Mouse (Mus musculus) limb, embryonic 12.5 days (tissue): Measurements from ENCODE around the gene Afap1l2. TPM values are rescaled to one million over a fixed set of nuclear protein-coding genes. Genes with fewer than 3 reads are reported as not detected.

Experiments
- ATAC-seq: fragments of 200-750 bp; cut with Nextera tagmentation; 2 replicates; pipeline ENCODE4 v1.8.0; 2017; ENCODE audit warnings: low read depth, moderate TSS enrichment; ENCODE audit not compliant: insufficient number of reproducible peaks, insufficient read depth, low FRiP score, low TSS enrichment
- H3K27ac ChIP-seq: fragments of 300-500 bp; sonication (generic); 2 replicates; pipeline ENCODE4 v1.5.1; 2016; ENCODE audit warnings: mild to moderate bottlenecking, moderate library complexity
- H3K27me3 ChIP-seq: fragments of 300-500 bp; sonication (generic); 2 replicates; pipeline ENCODE4 v1.6.1; 2016; ENCODE audit warnings: mild to moderate bottlenecking, moderate library complexity
- H3K36me3 ChIP-seq: fragments of 300-500 bp; sonication (generic); 2 replicates; pipeline ENCODE4 v1.6.1; 2016; ENCODE audit warnings: mild to moderate bottlenecking, moderate library complexity
- H3K4me1 ChIP-seq: fragments of 300-500 bp; sonication (generic); replicated peaks from 2 replicates; pipeline ENCODE4 v1.6.1; 2016
- H3K4me2 ChIP-seq: fragments of 300-500 bp; sonication (generic); 2 replicates; pipeline ENCODE4 v1.6.1; 2016; ENCODE audit warnings: mild to moderate bottlenecking, moderate library complexity
- H3K4me3 ChIP-seq: fragments of 300-500 bp; sonication (generic); replicated peaks from 2 replicates; pipeline ENCODE4 v1.5.1; 2016; ENCODE audit warnings: mild to moderate bottlenecking
- H3K9ac ChIP-seq: fragments of 300-500 bp; sonication (generic); replicated peaks from 2 replicates; pipeline ENCODE4 v1.6.1; 2016; ENCODE audit warnings: mild to moderate bottlenecking, moderate library complexity
- H3K9me3 ChIP-seq: fragments of 300-500 bp; sonication (generic); 2 replicates; pipeline ENCODE4 v1.6.1; 2016; ENCODE audit warnings: mild to moderate bottlenecking, moderate library complexity
- WGBS: fragments of 180-500 bp; shearing (Covaris S2); methylation state at CpG from one replicate; pipeline ENCODE4 v1.1.7; 2016; 5-methylcytosine and 5-hydroxymethylcytosine counted together
- polyA plus RNA-seq: library from polyadenylated mRNA; unstranded; fragments of >200 nt; fragmentation: Nextera tagmentation; extraction: Ambion mirVana; gene quantifications from 2 replicates; pipeline ENCODE4 v1.2.1, GENCODE M21; 2016

The Afap1l2 gene
- polyA plus RNA-seq, 1 experiment from 2014 or later, result 2.3 TPM

DNA sequence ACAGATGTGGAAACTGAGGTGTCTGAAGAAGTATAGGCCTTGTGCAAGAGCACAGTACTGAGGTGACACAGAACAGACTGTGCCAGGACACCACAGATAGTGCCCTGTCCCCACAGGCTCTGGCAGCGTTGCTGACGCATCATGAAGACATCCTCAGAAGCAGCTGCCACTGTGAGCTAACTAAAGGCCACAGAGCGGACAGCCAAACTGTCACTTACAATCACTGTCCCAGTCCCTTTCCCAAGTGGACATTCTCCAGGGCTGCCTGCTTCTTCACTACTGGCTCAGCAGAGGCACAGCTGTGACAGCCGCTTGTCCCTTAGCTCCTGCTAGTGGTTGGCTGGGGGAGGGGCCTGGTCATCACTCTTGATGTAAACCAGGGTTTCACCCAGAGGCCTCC is 33.9 kb downstream of the Afap1l2 start:
- H3K27me3 ChIP-seq, result no peaks in the 10 kb centered on the region
- H3K4me3 ChIP-seq, result no peak overlapping the region
- no peak overlapping the region for H3K4me2 ChIP-seq
- H3K9ac ChIP-seq, result no peak overlapping the region
- ATAC-seq, result no peak
- no peak overlapping the region for H3K27ac ChIP-seq
- H3K9me3 ChIP-seq, result no peaks in the 10 kb centered on the region
- WGBS, result 65% methylated on average over 4 of the region's 4 CpGs
- H3K36me3 ChIP-seq, result no peaks in the 10 kb centered on the region
- 0 out of 2 replicates have a peak, but pooled peaks cover 8% of the 10 kb centered on the region for H3K4me1 ChIP-seq

DNA sequence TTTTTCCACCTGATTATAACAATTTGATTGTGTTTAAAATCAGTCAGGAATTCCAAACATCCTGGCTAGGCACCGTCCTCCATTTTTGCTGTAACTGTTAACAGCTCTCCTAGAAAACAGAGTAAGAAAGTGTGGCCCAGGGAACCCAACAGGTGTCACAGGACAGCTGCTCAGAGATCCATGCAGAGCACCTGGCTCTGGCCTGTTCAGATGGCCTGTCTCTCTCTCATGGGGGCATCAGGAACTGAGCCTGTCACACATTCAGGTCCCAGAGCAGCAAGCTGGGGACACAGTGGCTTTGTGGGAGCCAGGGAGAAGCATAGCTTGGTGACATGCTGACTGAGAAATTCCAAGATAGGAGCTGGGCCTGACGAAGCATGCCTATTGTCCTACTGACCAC is 35.3 kb downstream of the Afap1l2 start:
- H3K9me3 ChIP-seq, result no peaks in the 10 kb centered on the region
- H3K4me2 ChIP-seq, result no peak overlapping the region
- no peak overlapping the region for H3K27ac ChIP-seq
- no peak overlapping the region for H3K4me3 ChIP-seq
- H3K4me1 ChIP-seq, result 0 out of 2 replicates have a peak, but pooled peaks cover 8% of the 10 kb centered on the region
- no peaks in the 10 kb centered on the region for H3K27me3 ChIP-seq
- WGBS, result 69% methylated on average over 2 of the region's 2 CpGs
- H3K36me3 ChIP-seq, result no peaks in the 10 kb centered on the region
- H3K9ac ChIP-seq, result no peak overlapping the region
- ATAC-seq, result no peak

GRCm38 (mm10) chr19:56971347-56971746 is 36.7 kb downstream of the Afap1l2 start:
- H3K4me1 ChIP-seq, result 0 out of 2 replicates have a peak, but pooled peaks cover 8% of the 10 kb centered on the region
- no peak overlapping the region for H3K4me2 ChIP-seq
- H3K9ac ChIP-seq, result no peak overlapping the region
- no peaks in the 10 kb centered on the region for H3K36me3 ChIP-seq
- H3K9me3 ChIP-seq, result no peaks in the 10 kb centered on the region
- H3K27me3 ChIP-seq, result no peaks in the 10 kb centered on the region
- H3K4me3 ChIP-seq, result no peak overlapping the region
- no peak for ATAC-seq
- 54% methylated on average over 7 of the region's 7 CpGs for WGBS
- no peak overlapping the region for H3K27ac ChIP-seq

DNA sequence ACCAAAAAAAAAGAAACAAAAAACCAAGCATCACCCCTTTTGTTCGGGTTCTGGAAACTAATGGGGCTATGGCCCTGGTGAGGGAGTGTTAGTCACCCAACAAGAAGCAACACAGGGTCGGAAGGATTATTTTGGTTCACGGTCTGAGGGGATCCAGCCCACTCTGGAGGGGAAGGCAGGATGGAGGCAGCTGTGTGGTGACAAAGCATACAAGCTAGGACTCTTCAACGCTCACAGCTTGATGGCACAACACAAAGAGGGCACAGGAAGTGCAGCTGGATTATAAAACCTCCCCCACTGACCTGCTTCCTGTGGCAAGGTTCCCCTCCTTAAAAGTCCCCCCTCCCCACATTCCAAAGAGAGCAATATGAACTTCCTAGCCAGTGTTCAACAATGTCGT is 44.2 kb downstream of the Afap1l2 start:
- 59% methylated on average over 5 of the region's 5 CpGs for WGBS
- no peaks in the 10 kb centered on the region for H3K27me3 ChIP-seq
- H3K9me3 ChIP-seq, result no peaks in the 10 kb centered on the region
- H3K27ac ChIP-seq, result no peak overlapping the region
- no peak overlapping the region for H3K9ac ChIP-seq
- no peak overlapping the region for H3K4me3 ChIP-seq
- no peak overlapping the region for H3K4me2 ChIP-seq
- ATAC-seq, result no peak
- no peaks in the 10 kb centered on the region for H3K4me1 ChIP-seq
- H3K36me3 ChIP-seq, result no peaks in the 10 kb centered on the region

GRCm38 (mm10) chr19:56959601-56960000 is 48.4 kb downstream of the Afap1l2 start:
- ATAC-seq, result no peak
- 77% methylated on average over 3 of the region's 3 CpGs for WGBS
- H3K36me3 ChIP-seq, result no peaks in the 10 kb centered on the region
- H3K9ac ChIP-seq, result no peak overlapping the region
- H3K4me2 ChIP-seq, result no peak overlapping the region
- no peak overlapping the region for H3K27ac ChIP-seq
- H3K4me1 ChIP-seq, result no peaks in the 10 kb centered on the region
- H3K9me3 ChIP-seq, result no peaks in the 10 kb centered on the region
- no peak overlapping the region for H3K4me3 ChIP-seq
- H3K27me3 ChIP-seq, result no peaks in the 10 kb centered on the region

DNA sequence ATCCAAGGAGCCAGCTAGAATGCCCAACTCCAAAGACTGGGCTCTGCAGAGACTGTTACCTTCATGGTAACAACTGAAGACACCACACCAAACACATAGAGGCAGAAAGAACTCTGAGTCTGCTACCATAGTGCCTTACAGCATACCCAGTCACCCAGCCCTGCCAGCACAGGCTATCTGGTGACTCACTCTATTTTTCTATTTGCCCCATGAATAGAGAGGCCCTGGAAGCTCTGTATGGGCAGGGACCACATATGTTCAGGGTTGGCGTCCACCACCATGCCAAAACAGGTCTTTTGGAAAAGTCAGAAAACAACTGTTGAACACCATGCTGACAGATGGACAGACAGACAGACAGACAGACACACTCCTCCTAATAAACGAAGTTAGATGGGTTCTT is 49.0 kb downstream of the Afap1l2 start:
- Histone ChIP-seq H3K9ac (no peak overlapping the region), H3K4me3 (no peak overlapping the region), H3K27ac (no peak overlapping the region), H3K27me3 (no peaks in the 10 kb centered on the region), H3K4me1 (no peaks in the 10 kb centered on the region), H3K4me2 (no peak overlapping the region), H3K36me3 (no peaks in the 10 kb centered on the region), H3K9me3 (no peaks in the 10 kb centered on the region)
- WGBS, result 82% methylated on average over 2 of the region's 2 CpGs
- no peak for ATAC-seq

- H3K27me3 ChIP-seq, result no peaks in the 10 kb centered on the region
- H3K4me1 ChIP-seq, result no peaks in the 10 kb centered on the region
- no peak overlapping the region for H3K9ac ChIP-seq
- H3K36me3 ChIP-seq, result no peaks in the 10 kb centered on the region
- no peaks in the 10 kb centered on the region for H3K9me3 ChIP-seq
- no peak overlapping the region for H3K4me2 ChIP-seq
- ATAC-seq, result no peak
- no peak overlapping the region for H3K4me3 ChIP-seq
- no peak overlapping the region for H3K27ac ChIP-seq
- 49% methylated on average over 6 of the region's 6 CpGs for WGBS
Observed at GRCm38 (mm10) chr19:56958582-56959021, 49.4 kb downstream of the Afap1l2 start.

DNA sequence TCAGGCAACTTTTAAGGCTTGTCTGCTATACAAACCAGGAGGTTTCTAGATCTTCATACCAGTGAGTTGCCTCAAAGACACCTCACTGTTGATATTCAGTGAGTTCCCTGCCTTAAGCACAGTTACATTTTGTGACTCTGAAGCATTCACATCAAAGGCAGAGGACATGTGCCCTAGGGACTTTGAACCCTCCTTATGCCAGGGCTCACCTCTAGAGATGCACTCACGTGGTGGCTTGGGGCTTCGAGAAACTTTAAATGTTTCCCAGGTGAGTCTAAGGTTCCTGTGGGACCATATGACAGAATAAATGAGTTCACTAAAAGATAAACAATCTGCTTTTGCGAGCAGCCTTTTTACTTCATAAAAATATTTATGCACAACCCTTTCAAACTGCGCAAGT is 50.0 kb downstream of the Afap1l2 start:
- H3K27me3 ChIP-seq, result no peaks in the 10 kb centered on the region
- no peak overlapping the region for H3K4me2 ChIP-seq
- 76% methylated on average over 4 of the region's 4 CpGs for WGBS
- no peak overlapping the region for H3K9ac ChIP-seq
- no peak overlapping the region for H3K4me3 ChIP-seq
- ATAC-seq, result no peak
- H3K36me3 ChIP-seq, result no peaks in the 10 kb centered on the region
- H3K9me3 ChIP-seq, result no peaks in the 10 kb centered on the region
- no peaks in the 10 kb centered on the region for H3K4me1 ChIP-seq
- no peak overlapping the region for H3K27ac ChIP-seq

DNA sequence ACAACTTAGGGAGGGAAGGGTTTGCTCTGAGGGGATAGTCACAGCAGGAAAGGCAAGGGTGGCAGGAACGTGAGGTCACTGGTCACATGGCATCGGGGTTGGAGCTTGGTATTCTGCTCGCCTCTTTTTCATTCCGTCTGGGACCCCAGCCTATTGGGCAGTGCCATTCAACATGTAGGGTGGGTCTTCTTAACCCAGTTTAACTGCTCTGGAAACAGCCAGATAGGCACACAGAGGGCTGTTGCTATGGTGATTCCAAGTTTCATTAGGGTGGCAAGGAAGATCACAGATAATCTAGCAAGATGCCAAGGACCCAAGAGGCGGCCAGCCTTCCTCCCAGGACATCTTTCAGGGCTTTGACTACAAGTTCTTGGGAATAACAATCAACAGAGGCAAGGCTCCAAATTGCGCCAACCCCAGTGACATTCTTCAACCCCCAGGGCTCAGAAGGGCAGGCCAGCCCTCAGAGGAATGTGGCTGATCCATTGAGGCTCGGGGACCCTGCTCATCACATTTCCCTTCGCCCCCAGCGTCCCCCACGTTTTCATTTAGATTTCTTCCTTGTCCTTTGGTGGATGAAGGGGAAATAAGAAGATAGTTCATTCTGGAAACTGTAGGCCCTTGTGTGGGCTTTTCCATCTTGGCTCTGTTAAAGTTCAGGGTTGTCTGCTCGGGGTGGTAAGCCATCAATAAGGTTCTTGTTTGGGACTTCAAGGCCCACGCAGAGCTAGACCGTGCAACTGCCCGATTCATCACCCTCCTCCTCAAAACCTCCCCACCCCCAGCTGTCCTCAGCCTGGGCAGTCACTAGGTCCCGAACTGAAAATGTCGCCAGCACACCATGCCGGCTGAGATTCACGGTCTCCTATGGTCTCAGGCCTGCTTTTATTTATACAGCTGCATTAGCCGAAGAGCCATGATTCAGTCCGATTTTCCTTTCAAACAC is 52.2 kb downstream of the Afap1l2 start:
- Histone ChIP-seq H3K4me1 (no peaks in the 10 kb centered on the region), H3K4me3 (no peak overlapping the region), H3K36me3 (no peaks in the 10 kb centered on the region), H3K27ac (no peak overlapping the region), H3K9me3 (no peaks in the 10 kb centered on the region), H3K4me2 (no peak overlapping the region), H3K27me3 (no peaks in the 10 kb centered on the region), H3K9ac (no peak overlapping the region)
- ATAC-seq, result no peak
- 77% methylated on average over 20 of the region's 20 CpGs for WGBS

GRCm38 (mm10) chr19:56954857-56955256 is 53.2 kb downstream of the Afap1l2 start:
- Histone ChIP-seq H3K4me3 (no peak overlapping the region), H3K27ac (no peak overlapping the region)
- no peak for ATAC-seq

GRCm38 (mm10) chr19:56953856-56954255 is 54.2 kb downstream of the Afap1l2 start:
- no peaks in the 10 kb centered on the region for H3K9me3 ChIP-seq
- H3K4me2 ChIP-seq, result no peak overlapping the region
- no peak overlapping the region for H3K4me3 ChIP-seq
- ATAC-seq, result no peak
- H3K36me3 ChIP-seq, result no peaks in the 10 kb centered on the region
- H3K9ac ChIP-seq, result no peak overlapping the region
- WGBS, result 79% methylated on average over 4 of the region's 4 CpGs
- no peaks in the 10 kb centered on the region for H3K27me3 ChIP-seq
- no peaks in the 10 kb centered on the region for H3K4me1 ChIP-seq
- H3K27ac ChIP-seq, result no peak overlapping the region

More at GRCm38 (mm10) chr19:56954857-56955256, 53.2 kb downstream of the Afap1l2 start:
- no peaks in the 10 kb centered on the region for H3K9me3 ChIP-seq
- no peaks in the 10 kb centered on the region for H3K4me1 ChIP-seq
- H3K27me3 ChIP-seq, result no peaks in the 10 kb centered on the region
- no peak overlapping the region for H3K4me2 ChIP-seq
- 89% methylated on average over 13 of the region's 13 CpGs for WGBS
- H3K36me3 ChIP-seq, result no peaks in the 10 kb centered on the region
- H3K9ac ChIP-seq, result no peak overlapping the region
